Mouse (Mus musculus) Patski (cell line): ENCODE measurements around the gene Gbp6. TPM values are rescaled to one million over a fixed set of nuclear protein-coding genes. Genes with fewer than 3 reads are reported as not detected.
"Not testable (repeated sequence)": the region's sequence is repeated elsewhere in the genome, so short reads cannot be mapped to it uniquely, and the experiment has no call there.

Experiments
- ATAC-seq: fragments of 100-300 bp; one replicate; pipeline ENCODE4 v1.8.0; 2021
- CTCF ChIA-PET: fragments of 350-600 bp; sonication (Branson Sonifier 250); formaldehyde crosslinking; loops from one replicate; lab custom pipeline; 2022; ENCODE audit warnings: inconsistent platforms; lab: Charles Lee
- POLR2A ChIA-PET: fragments of 350-600 bp; sonication (Branson Sonifier 250); formaldehyde crosslinking; loops from one replicate; lab custom pipeline; 2022; ENCODE audit warnings: antibody characterized with exemption, inconsistent platforms; lab: Charles Lee
- DNase-seq: peaks from one replicate; pipeline ENCODE4 v3.0.0-alpha.2; 2011; ENCODE audit warnings: low read depth, low spot score
- H3K27me3 ChIP-seq: fragments of 371-371 bp; one replicate; pipeline ENCODE4 v1.5.1; 2021
- CTCF ChIP-seq: fragments of 100-300 bp; IDR thresholded peaks from one replicate; pipeline ENCODE4 v1.5.1; 2021
- in situ Hi-C: fragments of 300-500 bp; cut with MboI; formaldehyde crosslinking; loops from 3 replicates; pipeline ENCODE4 v1.11.1; 2018; ENCODE audit warnings: low pct_unique_long_range_greater_than_20kb, mixed read lengths
- polyA plus RNA-seq: library from polyadenylated mRNA; unstranded; gene quantifications from one replicate; pipeline ENCODE4 v1.2.3, GENCODE M21; 2021

Gene Gbp6
- polyA plus RNA-seq, 1 experiment from 2014 or later = 0.60 TPM

- ATAC-seq = no peak
- in situ Hi-C loops = no loop called here
- CTCF ChIA-PET = no interaction called here
- H3K27me3 ChIP-seq = no peaks in the 10 kb centered on the region
- no peak for DNase-seq
- no peak for TF ChIP-seq CTCF
- POLR2A ChIA-PET = interaction anchor here (0.9 kb wide), 1 partner anchor 229 kb away, joined by 3 read pairs; no protein-coding TSS in a partner anchor
Observed at GRCm38 (mm10) chr5:105292492-105292891, 1.0 kb downstream of the Gbp6 start.

DNA sequence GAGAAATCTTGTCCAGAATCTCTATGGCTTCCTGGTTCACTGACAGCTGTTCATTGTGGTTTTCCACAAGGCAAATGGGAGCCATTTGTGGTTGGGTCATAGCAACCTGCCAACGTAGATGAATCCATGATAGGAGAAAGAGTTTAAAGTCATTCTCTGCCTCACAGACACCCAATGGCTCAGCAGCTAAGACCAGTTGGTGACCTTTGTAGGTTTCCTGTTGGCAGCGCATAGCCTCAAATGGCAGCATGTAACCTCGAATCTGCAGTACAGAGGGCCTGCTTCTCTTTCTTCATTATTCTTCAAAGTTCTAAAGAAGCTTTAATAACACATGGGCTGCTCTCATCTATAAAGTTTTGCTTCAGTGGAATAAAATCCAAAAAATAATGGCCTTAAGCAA, 2.6 kb downstream of the Gbp6 start:
- POLR2A ChIA-PET, in situ Hi-C loops, CTCF ChIA-PET, DNase-seq, ATAC-seq, H3K27me3 ChIP-seq: not testable (repeated sequence)

- DNase-seq, ATAC-seq, H3K27me3 ChIP-seq, CTCF ChIA-PET, POLR2A ChIA-PET: not testable (repeated sequence)
- in situ Hi-C loops = loop anchor here (5.0 to 10.0 kb wide), 2 partner anchors 56 to 97 kb away; no protein-coding TSS in a partner anchor
Observed at GRCm38 (mm10) chr5:105260673-105261072, 32.8 kb downstream of the Gbp6 start.

DNA sequence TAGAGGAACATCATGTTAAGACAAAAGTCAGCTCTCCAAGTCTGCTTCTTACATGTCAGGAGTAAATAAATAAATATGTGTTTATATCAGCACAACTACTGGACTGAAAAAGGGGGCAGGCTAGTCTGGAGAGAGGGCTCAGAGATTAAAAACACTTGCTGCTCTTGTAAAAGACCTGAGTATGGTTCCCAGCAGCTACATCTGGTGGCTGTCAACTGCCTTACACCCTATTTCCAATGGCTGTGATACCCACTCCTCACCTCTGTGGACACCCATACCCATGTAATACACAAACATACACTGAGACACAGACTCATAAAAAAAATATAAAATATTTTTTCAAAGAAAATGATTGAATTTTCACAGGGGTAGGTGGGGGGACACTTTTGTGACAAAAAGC, 41.0 kb downstream of the Gbp6 start:
- ATAC-seq (no peak), DNase-seq (no peak)
- POLR2A ChIA-PET = no interaction called here
- H3K27me3 ChIP-seq = no peaks in the 10 kb centered on the region
- in situ Hi-C loops = no loop called here
- TF ChIP-seq CTCF = no peak
- CTCF ChIA-PET = no interaction called here

DNA sequence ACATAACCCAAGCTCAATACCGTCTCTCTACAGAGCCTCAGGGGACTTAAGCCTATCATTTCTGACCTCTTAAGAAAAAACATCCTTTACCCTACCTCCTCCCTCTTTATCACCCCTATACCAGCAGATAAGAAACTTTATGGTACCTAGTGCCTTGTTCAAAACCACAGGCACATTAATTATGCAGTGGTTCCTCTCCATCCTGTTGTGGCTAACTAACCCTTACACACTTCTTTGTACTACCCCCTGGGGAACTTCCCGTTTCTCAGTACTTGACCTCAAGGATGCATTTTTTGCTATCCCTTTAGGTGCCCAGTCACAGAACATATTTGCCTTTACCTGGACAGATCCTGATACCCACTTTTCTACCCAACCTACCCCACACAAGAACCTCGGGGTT, 48.8 kb downstream of the Gbp6 start:
- in situ Hi-C loops = loop anchor here (10.0 kb wide), 1 partner anchor 50 kb away; no protein-coding TSS in a partner anchor
- DNase-seq, ATAC-seq, H3K27me3 ChIP-seq, CTCF ChIA-PET, POLR2A ChIA-PET: not testable (repeated sequence)

DNA sequence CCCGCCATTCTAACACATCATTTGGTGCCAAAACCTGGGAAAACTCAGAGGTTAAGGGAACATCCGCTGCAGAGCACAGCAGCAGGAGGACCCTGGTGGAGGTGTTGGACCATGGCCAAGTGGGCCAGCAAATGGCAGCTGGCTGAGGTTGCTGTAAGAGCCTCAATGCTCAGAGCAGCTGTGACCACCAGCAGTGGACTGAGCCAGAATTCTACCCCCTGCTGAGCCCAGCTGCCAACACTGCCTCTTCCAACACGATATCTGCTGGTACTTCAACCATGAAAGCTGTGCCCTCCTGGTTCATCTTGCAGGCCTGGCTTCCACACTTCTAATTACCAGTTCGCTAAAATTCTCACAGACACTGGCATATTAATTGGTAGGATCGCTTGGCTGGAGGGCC, 52.5 kb downstream of the Gbp6 start:
- ATAC-seq, DNase-seq, POLR2A ChIA-PET, H3K27me3 ChIP-seq, CTCF ChIA-PET: not testable (repeated sequence)
- in situ Hi-C loops = loop anchor here (10.0 kb wide), 1 partner anchor 46 kb away; no protein-coding TSS in a partner anchor

DNA sequence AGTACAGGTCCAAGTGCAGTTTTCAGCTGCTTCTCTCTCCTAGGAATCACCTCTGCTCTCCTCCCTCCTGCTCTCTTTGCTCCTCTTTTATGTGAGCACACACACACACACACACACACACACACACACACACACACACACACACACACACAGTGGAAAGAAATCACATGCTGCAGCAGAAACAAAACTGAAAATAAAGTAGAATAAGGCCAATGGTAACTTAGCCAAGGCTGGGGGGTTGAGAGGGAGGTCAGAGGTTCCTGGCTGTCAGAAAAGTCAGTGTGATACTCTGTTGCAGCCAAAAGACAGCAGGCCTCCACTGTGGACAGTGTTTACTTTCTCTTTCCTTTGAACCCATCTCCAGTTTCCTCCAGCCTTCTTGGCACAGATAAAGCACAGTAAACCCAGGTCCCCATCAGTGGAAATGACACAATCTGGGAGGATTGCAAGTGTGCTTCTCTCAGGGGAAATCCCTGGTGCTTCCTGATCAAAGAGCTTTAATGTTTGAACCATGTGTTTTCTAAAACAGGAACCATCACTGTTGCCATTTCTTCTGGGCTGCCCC, 53.9 kb downstream of the Gbp6 start, which contains the start of gene Gbp10:
Gene Gbp10, minus strand, starts transcription at position 51 of the 565 bp plus-strand sequence.
- H3K27me3 ChIP-seq, CTCF ChIA-PET, ATAC-seq, POLR2A ChIA-PET, DNase-seq: not testable (repeated sequence)
- in situ Hi-C loops = loop anchor here (10.0 kb wide), 1 partner anchor 45 kb away; no protein-coding TSS in a partner anchor

GRCm38 (mm10) chr5:105238402-105238801, 55.1 kb downstream of the Gbp6 start:
- ATAC-seq, DNase-seq, in situ Hi-C loops, POLR2A ChIA-PET, H3K27me3 ChIP-seq, CTCF ChIA-PET: not testable (repeated sequence)

DNA sequence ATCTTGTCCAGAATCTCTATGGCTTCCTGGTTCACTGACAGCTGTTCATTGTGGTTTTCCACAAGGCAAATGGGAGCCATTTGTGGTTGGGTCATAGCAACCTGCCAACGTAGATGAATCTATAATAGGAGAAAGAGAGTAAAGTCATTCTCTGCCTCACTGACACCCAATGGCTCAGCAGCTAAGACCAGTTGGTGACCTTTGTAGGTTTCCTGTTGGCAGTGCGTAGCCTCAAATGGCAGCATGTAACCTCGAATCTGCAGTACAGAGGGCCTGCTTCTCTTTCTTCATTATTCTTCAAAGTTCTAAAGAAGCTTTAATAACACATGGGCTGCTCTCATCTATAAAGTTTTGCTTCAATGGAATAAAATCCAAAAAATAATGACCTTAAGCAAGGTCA, 57.5 kb downstream of the Gbp6 start:
- H3K27me3 ChIP-seq, ATAC-seq, in situ Hi-C loops, DNase-seq, CTCF ChIA-PET, POLR2A ChIA-PET: not testable (repeated sequence)

Other genes with a start within 250 kb of the Gbp6 start
- gene Gbp9, start 154.2 kb downstream of the Gbp6 start, polyA plus RNA-seq = 2.6 TPM
- gene Gbp8, start 154.2 kb downstream of the Gbp6 start, polyA plus RNA-seq = 0.49 TPM
- 0.64 TPM for gene Gbp4, start 154.1 kb downstream of the Gbp6 start, polyA plus RNA-seq
- 0.14 TPM for gene Gbp10, start 54.2 kb downstream of the Gbp6 start, polyA plus RNA-seq
- gene Gm43302, start within 50 bp of the Gbp6 start, polyA plus RNA-seq = 0.40 TPM
- gene Lrrc8b, start 122.1 kb upstream of the Gbp6 start, polyA plus RNA-seq = 9.9 TPM
- 7.5 TPM for gene Lrrc8c, start 225.7 kb upstream of the Gbp6 start, polyA plus RNA-seq